Comparison of ENCODE assay signal across 28 mouse cellular contexts in genomic region chr15:67474325-67474724, GRCm38 (mm10).
"Had no signal": no experiment of that assay in that cellular context is flagged by ENCODE, and none has a peak within 500 bp of the region (broad histone marks: within the 10 kb centered on the region; RNA-seq: fewer than 3 reads in every experiment).

No protein-coding gene starts in this region.

- H3K4me3 ChIP-seq: embryonic facial prominence, embryonic 10.5 days; embryonic facial prominence, embryonic 12.5 days; embryonic facial prominence, embryonic 13.5 days; embryonic facial prominence, embryonic 15.5 days; erythroblast, embryonic 14.5 days; forebrain, embryonic 10.5 days; forebrain, embryonic 12.5 days; forebrain, embryonic 13.5 days; forebrain, embryonic 15.5 days; gastrocnemius, adult 2 months; heart, adult 2 months had no signal

- ATAC-seq: forebrain, embryonic 13.5 days; forebrain, embryonic 14.5 days; forebrain, embryonic 15.5 days; forebrain, postnatal 0 days had no signal

- H3K36me3 ChIP-seq: embryonic facial prominence, embryonic 10.5 days; embryonic facial prominence, embryonic 12.5 days; embryonic facial prominence, embryonic 13.5 days; embryonic facial prominence, embryonic 15.5 days; forebrain, embryonic 10.5 days; forebrain, embryonic 12.5 days; forebrain, embryonic 15.5 days had no signal

- H3K27me3 ChIP-seq: embryonic facial prominence, embryonic 12.5 days; embryonic facial prominence, embryonic 13.5 days; embryonic facial prominence, embryonic 15.5 days; forebrain, embryonic 12.5 days; forebrain, embryonic 13.5 days; forebrain, embryonic 15.5 days had no signal

- H3K4me2 ChIP-seq: embryonic facial prominence, embryonic 12.5 days; embryonic facial prominence, embryonic 13.5 days; embryonic facial prominence, embryonic 15.5 days; forebrain, embryonic 12.5 days; forebrain, embryonic 13.5 days; forebrain, embryonic 15.5 days had no signal

- DNase-seq: cerebellum, adult 2 months; cerebellum, adult 8-10 months; cerebellum, adult 9-10 months; cerebellum, adult 9-11 months; cerebellum, postnatal 10 days; cerebellum, postnatal 14 days; cerebellum, postnatal 25 days; cerebellum, postnatal 36 days; embryo, embryonic 11 days; forebrain, postnatal 0 days; gastrocnemius, adult 2 months; gastrocnemius, postnatal 10 days; gastrocnemius, postnatal 14 days; gastrocnemius, postnatal 25 days; gastrocnemius, postnatal 36 days; heart, adult 11 months; heart, adult 18-20 months; heart, adult 2 months had no signal

- H3K9ac ChIP-seq: embryonic facial prominence, embryonic 12.5 days; embryonic facial prominence, embryonic 13.5 days; embryonic facial prominence, embryonic 15.5 days; forebrain, embryonic 12.5 days; forebrain, embryonic 13.5 days; forebrain, embryonic 15.5 days; forebrain, postnatal 0 days had no signal

- H3K27ac ChIP-seq: embryonic facial prominence, embryonic 10.5 days; embryonic facial prominence, embryonic 12.5 days; embryonic facial prominence, embryonic 13.5 days; embryonic facial prominence, embryonic 15.5 days; forebrain, embryonic 10.5 days; forebrain, embryonic 12.5 days; forebrain, embryonic 13.5 days; forebrain, embryonic 15.5 days; gastrocnemius, adult 2 months; heart, adult 2 months had no signal

- H3K9me3 ChIP-seq: embryonic facial prominence, embryonic 10.5 days; embryonic facial prominence, embryonic 12.5 days; embryonic facial prominence, embryonic 13.5 days; embryonic facial prominence, embryonic 15.5 days; forebrain, embryonic 10.5 days; forebrain, embryonic 12.5 days; forebrain, embryonic 13.5 days; forebrain, embryonic 15.5 days had no signal

- H3K4me1 ChIP-seq: embryonic facial prominence, embryonic 10.5 days; embryonic facial prominence, embryonic 12.5 days; embryonic facial prominence, embryonic 13.5 days; embryonic facial prominence, embryonic 15.5 days; forebrain, embryonic 10.5 days; forebrain, embryonic 12.5 days; forebrain, embryonic 13.5 days; forebrain, embryonic 15.5 days had no signal
